Mouse (Mus musculus): ENCODE measurements around the gene Gria2.

Gene Gria2

GRCm38 (mm10) chr3:80775971-80776370, 26.7 kb downstream of the Gria2 start:
- no peak for DNase-seq (ENCODE audit: low spot score)

GRCm38 (mm10) chr3:80774005-80774764, 28.4 kb downstream of the Gria2 start:
- DNase-seq (ENCODE audit: low spot score), result no peak

- no peak for DNase-seq (ENCODE audit: low spot score)
These were observed 29.4 kb downstream of the Gria2 start for GRCm38 (mm10) chr3:80773232-80773631.

GRCm38 (mm10) chr3:80769506-80770235, 33.0 kb downstream of the Gria2 start:
- DNase-seq (ENCODE audit: low spot score), result no peak

- DNase-seq (ENCODE audit: low spot score), result no peak
These were observed 43.7 kb downstream of the Gria2 start for GRCm38 (mm10) chr3:80758955-80759354.

- DNase-seq (ENCODE audit: low spot score), result no peak
These were observed 44.3 kb downstream of the Gria2 start for GRCm38 (mm10) chr3:80758363-80758762.

- no peak for DNase-seq (ENCODE audit: low spot score)
These were observed 51.8 kb downstream of the Gria2 start for GRCm38 (mm10) chr3:80750786-80751185.

- DNase-seq (ENCODE audit: low spot score), result no peak
These were observed 77.4 kb downstream of the Gria2 start for GRCm38 (mm10) chr3:80725205-80725604.

GRCm38 (mm10) chr3:80713123-80713522, 89.5 kb downstream of the Gria2 start:
- no peak for DNase-seq (ENCODE audit: low spot score)

- no peak for DNase-seq (ENCODE audit: low spot score)
These were observed 93.6 kb downstream of the Gria2 start for GRCm38 (mm10) chr3:80708992-80709391.

GRCm38 (mm10) chr3:80702173-80702572, 100.5 kb downstream of the Gria2 start:
- DNase-seq (ENCODE audit: low spot score), result no peak

GRCm38 (mm10) chr3:80697523-80697922, 105.1 kb downstream of the Gria2 start:
- no peak for DNase-seq (ENCODE audit: low spot score)

- no peak for DNase-seq (ENCODE audit: low spot score)
These were observed 107.7 kb downstream of the Gria2 start for GRCm38 (mm10) chr3:80694965-80695364.

- DNase-seq (ENCODE audit: low spot score), result no peak
These were observed 137.5 kb downstream of the Gria2 start for GRCm38 (mm10) chr3:80665105-80665504.

- DNase-seq (ENCODE audit: low spot score), result no peak
These were observed 139.3 kb downstream of the Gria2 start for GRCm38 (mm10) chr3:80663293-80663692.

- DNase-seq (ENCODE audit: low spot score), result no peak
These were observed 140.8 kb downstream of the Gria2 start for GRCm38 (mm10) chr3:80661838-80662237.

GRCm38 (mm10) chr3:80652213-80652612, 150.4 kb downstream of the Gria2 start:
- no peak for DNase-seq (ENCODE audit: low spot score)
